Mouse (Mus musculus): ENCODE measurements around the gene Invs.
A peak's percentile ranks its signal among the peaks of the same experiment; 100 is the strongest.

Invs gene

DNA sequence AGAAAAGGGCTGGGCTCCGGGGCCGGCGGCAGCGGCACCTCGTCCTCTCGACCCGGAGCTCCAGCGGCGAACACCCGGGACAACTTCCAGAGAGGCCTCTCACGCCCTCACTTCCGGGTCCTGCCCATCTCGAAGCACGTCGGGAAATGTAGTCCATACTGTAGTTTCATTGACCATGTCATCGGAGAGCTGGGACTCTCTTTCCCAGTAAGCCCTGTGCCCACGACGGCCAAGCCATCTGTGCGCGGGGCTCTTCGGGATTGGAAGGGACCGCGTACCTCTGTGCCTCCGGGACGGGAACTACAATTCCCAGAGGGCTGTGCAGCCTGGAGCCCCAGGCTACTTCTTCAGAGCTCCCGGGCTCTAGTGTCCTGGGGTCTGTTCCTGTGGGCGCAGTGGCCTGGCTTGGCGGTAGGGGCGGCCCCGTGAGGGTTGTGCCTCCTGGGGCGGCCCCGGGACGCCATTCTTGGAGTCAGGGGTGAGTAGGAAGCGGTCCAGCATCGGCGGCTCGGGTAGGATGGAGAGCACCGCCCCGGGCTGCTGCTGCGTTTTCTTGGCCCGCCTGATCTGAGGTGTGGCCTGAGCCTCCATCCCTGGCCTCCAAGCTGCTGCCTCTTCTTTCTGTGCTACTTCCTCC is at the start of gene Invs, which contains the start of gene Erp44:
TSS of gene Invs (plus strand) at position 263 of the 637 bp plus-strand sequence.
TSS of gene Erp44 (minus strand) at position 61 of the 637 bp plus-strand sequence.
- peak; percentile 93 to 98 for DNase-seq

- DNase-seq: no peak
Observed at GRCm38 (mm10) chr4:48236721-48237120, 42.8 kb upstream of the Invs start.

- no peak for DNase-seq
Observed at GRCm38 (mm10) chr4:48239046-48239445, 40.5 kb upstream of the Invs start.

DNA sequence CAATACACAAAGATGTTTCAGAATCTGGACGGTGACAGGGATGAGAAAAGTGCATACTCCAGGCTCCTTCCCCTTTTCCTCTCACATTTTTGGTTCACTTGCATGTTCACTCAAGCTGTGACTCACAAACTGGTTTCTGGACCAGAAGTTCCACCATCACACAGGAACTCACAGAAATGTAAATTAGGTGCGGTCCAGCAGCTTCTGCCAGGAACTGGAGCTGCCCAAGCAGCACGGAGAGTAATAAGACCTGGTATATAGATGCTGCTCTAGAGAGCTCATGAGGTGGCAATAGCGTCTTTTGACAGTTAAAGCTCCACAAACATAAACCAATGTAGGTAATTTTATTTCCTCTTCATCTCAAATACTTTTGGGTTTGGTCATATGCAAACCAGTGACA is 37.1 kb upstream of the Invs start:
- no peak for DNase-seq

DNA sequence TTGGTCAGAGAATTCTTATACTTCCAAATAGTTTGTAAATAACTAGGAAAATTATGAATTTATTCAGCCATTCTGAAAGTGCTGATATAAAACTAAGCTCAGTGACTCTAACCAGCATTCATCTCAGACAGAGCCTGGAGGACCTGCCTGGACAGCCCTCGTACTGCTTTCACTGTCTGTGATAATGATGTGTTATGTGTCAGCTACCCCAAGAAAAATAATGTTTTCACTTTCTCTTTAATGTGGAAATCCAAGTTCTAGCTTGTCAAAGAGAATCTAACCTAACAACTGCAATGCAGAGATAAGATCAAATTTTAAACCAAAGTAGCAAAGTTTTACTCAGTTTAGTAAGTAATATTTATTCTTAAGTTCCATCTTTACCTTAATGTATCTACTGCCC is 35.8 kb upstream of the Invs start:
- DNase-seq: no peak

DNA sequence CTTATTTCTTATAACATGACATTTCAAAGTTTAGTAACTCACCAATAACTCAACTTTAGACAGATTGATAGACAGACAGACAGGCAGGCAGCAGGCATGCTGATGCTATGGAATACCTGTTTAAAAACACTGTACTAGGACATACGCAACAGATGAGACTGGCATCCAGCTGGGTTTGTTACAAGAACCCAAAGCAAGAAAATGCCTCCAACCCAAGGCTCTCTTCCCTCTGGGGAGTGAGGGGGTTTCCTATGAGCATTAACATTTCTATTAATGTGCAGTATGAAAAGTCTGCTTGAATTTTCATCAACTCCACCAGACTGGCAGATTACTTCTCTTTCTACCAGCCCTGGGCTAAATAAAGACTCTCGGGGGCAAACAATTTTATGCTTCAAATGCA is 35.3 kb upstream of the Invs start:
- DNase-seq: no peak

DNA sequence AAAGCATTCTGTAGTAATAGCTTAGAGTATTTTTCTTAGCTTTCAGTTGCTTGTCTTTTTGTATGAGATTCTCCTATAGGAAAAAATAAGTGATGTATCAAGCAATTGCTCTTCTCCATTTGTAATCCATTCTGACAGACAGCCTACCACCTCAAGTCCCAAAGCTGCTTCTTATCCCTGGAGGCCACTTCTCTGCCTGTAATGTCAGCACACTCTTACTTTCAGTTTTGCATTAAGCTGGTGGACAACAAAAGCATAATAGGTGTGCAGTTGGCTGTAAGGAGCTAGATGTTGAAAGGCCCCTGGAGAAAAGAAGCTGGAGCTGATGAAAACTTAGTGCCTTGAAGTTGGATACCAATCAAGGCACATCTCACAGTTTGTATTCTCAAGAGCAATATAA is 26.3 kb upstream of the Invs start:
- no peak for DNase-seq

DNA sequence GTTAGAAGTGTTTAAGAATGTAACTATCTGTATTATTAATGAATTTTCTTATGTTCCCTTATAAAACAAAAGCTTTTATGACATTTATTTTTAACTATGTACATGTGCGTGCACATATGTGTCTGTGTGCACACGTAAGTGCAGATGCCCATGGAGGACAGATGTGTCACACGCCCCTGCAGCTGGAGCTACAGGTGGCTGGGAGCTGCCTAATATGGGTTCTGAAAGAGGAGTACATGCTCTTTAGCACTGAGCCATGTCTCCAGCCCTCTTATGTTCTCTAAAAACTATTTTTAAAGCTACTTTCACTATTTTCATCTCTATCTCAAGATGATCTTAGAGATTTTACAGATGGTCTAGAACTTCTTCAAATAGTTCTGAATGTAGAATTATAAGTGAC is 21.5 kb upstream of the Invs start:
- no peak for DNase-seq

- DNase-seq: no peak
Observed at GRCm38 (mm10) chr4:48267683-48268082, 11.9 kb upstream of the Invs start.

DNA sequence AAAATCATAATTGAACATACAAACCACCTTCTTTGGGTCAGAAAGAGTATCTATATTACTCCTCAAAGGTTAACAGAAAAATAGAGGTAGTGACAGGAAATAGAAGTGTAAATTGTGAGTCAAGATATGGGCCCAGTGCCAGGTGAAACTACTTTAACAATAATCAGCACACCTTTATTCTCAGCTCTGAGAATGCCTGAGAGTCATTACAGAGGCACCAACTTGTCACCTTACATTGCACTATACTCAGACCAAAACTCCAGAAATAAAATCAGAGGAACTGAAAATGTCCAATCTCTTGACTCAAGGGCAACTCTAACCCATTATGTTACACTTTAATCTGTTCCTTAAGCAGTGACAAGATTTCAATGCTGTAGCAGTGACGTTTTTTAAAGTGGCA is 11.4 kb upstream of the Invs start:
- DNase-seq: no peak

DNA sequence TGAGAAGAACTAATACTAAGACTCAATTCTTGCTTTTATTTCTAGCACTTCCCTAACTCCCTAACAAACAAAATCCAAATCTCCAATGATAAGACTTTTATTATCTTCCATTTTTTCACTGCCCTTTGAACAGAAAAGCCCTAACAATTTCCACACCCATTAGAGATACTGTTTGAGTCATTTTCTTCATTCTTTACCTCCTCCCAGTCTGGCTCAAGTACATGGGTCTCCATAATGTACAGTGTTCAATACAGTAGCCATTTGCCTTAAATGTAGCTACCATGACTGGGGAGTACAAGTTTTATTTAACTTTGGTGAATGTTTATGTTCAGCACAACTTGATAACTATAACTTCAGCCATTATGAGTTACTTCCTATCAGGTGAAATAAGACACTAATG is 9.0 kb upstream of the Invs start:
- DNase-seq: no peak

- DNase-seq: no peak
Observed at GRCm38 (mm10) chr4:48271838-48272237, 7.7 kb upstream of the Invs start.

DNA sequence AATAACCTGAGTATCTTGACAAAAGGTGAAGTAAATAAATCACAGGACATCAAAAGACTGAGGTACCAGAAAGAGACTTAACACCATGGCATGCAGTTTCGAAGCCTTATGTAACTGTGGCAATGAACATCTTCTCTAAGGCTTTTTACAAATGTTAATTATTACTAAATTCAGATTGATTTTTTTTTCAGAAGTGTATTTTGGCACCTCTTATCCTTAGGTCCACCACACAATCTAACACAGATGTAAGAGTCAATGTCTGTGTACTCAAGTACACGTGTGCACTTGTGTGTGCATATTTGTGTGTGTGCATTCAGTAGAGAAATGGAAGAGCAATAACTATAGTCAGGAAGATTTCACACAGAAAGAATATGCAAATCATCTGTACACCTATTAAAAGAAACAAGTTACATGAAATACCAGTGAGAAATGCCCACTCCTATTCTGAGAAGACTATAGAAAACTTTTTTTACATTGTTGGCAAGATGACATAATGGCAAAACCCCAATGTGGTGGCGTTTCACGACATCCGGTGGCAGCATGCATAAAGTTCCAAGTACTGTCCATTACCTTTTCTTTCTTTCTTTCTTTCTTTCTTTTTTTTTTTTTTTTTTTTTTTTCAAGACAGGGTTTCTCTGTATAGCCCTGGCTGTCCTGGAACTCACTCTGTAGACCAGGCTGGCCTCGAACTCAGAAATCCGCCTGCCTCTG is 6.3 kb upstream of the Invs start:
- DNase-seq: no peak

DNA sequence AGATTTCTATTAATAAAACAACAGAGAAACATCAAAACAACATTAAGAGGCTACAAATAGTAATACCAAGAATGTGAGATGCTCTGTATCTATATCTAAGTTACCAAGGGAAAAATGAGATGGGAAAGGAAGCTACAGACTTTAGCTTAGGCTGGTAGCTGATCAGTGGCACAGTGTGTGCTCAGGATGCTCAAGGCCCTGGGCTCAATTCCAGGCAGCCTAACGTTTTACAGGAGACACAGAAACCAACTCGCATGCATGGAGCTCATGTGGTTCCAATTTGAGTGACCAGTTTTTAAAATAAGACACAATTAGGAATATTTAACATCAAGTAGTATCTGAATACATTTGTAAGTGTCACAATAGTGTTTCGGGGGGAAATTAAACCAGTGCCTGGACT is 3.8 kb upstream of the Invs start:
- DNase-seq: peak in 1 of 2 experiments; percentile 18

GRCm38 (mm10) chr4:48277011-48277410 is 2.5 kb upstream of the Invs start:
- no peak for DNase-seq

DNA sequence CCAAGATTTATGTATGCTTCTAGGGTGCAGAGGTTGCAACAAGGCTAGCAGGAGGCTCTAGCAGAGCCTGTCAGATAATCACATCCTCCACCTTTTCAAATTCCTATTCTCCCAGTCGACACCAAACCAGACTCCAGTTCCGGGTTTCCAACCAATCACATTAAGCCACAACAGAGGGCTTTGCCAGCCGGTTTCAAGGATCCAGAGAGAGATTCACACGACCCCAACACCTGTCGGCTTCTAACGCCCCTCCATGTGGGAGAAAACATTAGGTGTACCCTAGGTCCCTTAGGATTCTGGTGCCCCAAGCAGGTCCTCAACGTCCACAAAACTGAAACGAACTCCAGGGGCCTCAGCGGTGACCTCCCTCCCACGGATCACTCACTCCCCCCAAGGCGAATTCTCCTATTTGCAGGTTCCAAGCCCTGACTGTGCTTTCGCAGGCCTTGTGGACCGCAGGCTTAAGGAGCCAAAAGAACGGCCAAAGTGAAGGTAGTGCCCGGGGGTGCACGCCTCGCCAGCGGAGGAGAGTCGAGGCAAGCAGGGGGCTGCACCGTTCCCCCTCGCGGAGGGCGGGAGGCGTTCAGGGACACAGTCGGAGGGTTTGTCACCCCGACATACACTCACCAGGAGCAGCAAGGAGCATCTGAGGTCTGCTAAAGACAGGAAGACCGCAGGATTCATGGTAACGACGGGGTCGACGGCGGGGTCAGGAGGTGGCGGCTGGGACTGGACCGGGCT is 633 bp upstream of the Invs start:
- no peak for DNase-seq

DNA sequence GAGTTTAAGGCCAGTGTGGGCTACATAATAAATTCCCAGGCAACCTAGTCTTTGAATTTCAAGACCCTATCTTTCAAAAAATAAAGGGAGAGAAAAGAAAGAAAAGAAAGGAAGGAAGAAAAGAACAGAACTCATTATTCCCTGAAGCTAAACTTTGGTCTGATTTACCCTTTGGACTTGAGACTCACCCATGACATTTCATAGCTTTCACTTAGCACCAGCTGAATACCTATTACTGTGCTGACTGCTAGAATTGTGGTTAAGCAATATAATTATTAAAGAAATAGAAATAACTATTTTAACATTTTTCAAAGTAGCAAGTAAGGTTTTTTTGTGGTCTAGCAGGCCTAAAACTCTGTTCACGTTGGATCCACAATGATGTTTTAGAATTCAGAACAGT is 1.6 kb downstream of the Invs start:
- no peak for DNase-seq

DNA sequence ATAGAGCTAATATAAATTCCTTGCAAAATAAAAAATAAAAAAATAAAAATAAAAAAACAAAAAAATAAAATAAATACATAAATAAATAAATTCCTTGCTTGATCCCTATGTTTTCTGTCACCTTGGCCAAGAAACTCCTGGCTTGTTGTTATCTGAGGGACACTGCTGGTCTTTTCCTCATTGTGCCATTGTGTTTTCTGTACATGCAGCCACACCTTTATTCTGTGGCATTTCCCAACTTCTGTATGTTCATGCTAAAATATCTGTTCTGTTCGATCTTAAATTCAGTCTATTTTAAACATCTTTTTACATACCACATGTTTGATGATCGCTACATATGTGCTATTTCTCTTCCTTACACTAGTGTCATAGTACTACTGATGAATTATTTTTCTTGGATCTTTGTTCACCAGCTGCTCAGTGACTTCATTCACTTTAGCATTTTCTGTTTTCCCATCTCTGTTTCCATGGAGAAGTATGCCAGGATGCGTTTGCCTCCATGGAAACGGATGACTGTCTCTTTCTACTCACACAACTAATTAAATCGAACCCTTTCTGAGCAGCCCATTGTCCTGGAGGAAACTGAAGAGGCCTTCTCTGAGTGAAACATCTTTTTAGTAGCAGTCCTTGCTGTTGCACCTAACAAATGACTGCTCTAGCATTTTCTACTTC is 7.7 kb downstream of the Invs start:
- no peak for DNase-seq

DNA sequence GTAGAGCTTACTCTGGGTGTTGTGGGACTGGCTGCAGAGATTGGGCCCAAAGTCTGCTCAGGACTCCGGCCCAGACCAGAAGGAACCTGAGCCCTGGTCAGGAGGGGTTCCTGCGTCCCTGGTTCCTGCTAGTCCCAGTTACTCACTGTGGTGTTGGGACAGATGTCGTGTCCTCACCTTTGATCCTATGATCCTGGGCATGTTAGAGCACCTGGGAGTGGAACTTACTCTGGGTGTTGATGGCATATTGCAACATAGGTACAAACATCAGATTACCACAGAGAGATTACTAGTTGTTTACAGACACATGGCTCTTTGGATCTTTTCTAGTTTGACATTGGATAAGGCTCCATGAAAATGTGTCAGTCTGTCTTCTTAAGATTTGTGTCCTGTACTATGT is 35.3 kb downstream of the Invs start:
- DNase-seq: no peak

GRCm38 (mm10) chr4:48316036-48316435 is 36.5 kb downstream of the Invs start:
- DNase-seq: no peak

DNA sequence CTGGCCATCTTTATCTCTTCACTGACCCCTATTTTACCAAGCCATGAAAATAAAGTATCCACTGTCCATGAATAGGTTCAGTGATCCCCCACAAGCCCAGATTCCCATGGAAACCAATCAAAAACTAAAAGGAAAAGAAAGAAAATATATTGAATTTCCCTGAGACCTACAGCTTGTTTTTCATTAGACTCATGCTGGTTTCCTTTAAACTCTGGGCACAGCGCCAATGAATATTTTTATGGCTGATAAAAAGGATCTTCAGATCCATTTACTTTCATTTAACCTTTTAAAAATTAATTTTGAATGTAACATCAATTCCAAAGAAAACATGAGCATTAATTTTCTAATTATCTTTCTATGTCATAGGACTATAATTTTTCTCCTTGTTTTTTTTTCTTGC is 41.7 kb downstream of the Invs start:
- no peak for DNase-seq

DNA sequence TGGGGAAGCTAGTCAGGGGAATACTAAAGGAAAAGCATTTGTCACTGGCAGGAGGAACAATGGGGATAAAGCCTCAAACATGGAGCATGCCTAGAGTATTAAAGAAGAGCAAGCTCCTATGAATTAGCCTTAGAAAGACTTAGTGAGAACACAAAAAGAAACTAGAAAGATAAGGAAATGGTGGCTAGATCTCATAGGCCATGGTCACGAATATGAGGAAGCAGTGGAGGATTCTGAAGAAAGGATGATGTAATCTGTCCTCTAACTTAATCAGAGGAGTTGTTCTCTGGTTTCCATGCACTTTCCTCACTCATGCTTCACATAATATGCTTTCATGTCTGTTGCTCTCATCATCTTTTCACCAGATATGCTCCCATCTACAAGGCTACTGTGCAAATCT is 42.5 kb downstream of the Invs start:
- no peak for DNase-seq

DNA sequence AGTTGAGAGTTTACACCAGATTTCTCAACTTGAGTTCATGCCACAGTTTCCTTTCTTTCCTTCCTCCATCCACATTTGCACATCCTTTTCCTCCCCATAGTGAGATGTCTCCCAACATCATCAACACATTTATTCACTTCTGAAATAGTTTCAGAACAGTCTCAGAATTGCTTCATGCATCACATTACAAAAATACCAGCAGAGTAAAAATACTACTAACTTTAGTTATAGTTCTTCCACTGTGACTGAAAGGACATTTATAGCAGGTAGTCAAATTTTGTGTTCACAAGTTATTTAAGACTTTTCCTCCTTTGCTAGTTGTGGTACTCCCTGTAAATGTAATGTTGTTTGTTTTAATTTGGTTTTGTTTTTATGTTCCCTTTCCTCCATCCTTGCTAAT is 47.6 kb downstream of the Invs start:
- DNase-seq: no peak

DNA sequence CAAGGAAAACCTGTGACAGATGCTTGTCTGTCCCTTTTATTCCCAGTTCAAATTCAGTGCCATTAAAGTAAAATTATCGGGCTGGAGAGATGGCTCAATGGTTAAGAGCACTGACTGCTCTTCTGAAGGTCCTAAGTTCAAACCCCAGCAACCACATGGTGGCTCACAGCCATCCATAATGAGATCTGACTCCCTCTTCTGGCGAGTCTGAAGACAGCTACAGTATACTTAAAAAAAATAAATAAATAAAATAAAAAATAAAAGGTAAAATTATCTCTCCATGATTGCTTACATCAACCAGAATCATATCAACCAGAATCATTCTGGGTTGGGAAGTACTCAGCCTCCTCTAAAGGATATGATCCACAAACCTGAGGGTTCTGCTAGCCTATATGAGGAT is 48.5 kb downstream of the Invs start:
- DNase-seq: no peak

Measured in cerebellum, adult 18-20 months (tissue).